Mouse (Mus musculus) thymus, adult 2 months (tissue): ENCODE measurements at regions not wholly inside any gene's neighbourhood (a gene's known extent, or its start where the extent isn't known, plus 50 kb on each side); places are given as distances from the start of the nearest gene placed in this dataset.

Experiments
- CTCF ChIP-seq: fragments of 200-500 bp; IDR thresholded peaks from 2 replicates; pipeline ENCODE4 v1.5.1; 2012; ENCODE audit warnings: mild to moderate bottlenecking, control low read depth, low read length, moderate library complexity, borderline replicate concordance; ENCODE audit not compliant: control insufficient read depth, poor library complexity, insufficient read depth; ENCODE audit errors: extremely low read depth
- POLR2A ChIP-seq: fragments of 200-500 bp; IDR thresholded peaks from 2 replicates; pipeline ENCODE4 v1.6.1; 2012; ENCODE audit warnings: mild to moderate bottlenecking, low read length, control low read depth, moderate library complexity; ENCODE audit not compliant: control insufficient read depth, poor library complexity, insufficient read depth; ENCODE audit errors: extremely low read depth

- TF ChIP-seq CTCF: no peak
- TF ChIP-seq POLR2A: no peak
Measured at GRCm38 (mm10) chr4:54798523-54798922, 146.3 kb upstream of the Zfp462 start.
